Mouse (Mus musculus): ENCODE measurements around the gene Map3k7. TPM values are rescaled to one million over a fixed set of nuclear protein-coding genes. Genes with fewer than 3 reads are reported as not detected.

Map3k7 gene
- polyA plus RNA-seq, 1 experiment from 2014 or later = 34.7 TPM

- H3K4me1 ChIP-seq (ENCODE audit: control insufficient read depth, insufficient read depth, low read length) = no peaks in the 10 kb centered on the region
- no peak overlapping the region for H3K27ac ChIP-seq (ENCODE audit: low read length)
- no peaks in the 10 kb centered on the region for H3K27me3 ChIP-seq (ENCODE audit: control insufficient read depth, insufficient read depth, low read length)
- no peak for ATAC-seq (ENCODE audit: insufficient number of reproducible peaks, insufficient read depth, low FRiP score, low read depth)
- no peak overlapping the region for H3K4me3 ChIP-seq (ENCODE audit: low read depth, low read length)
- H3K36me3 ChIP-seq (ENCODE audit: control insufficient read depth, insufficient read depth, low read length) = 0 out of 2 replicates have a peak, but pooled peaks cover under 1% of the 10 kb centered on the region
- H3K4me2 ChIP-seq (replicated peaks; ENCODE audit: low read depth, low read length) = no peak overlapping the region
- H3K9ac ChIP-seq (replicated peaks; ENCODE audit: low read depth, low read length) = no peak overlapping the region
- 84% methylated on average over 1 of the region's 1 CpGs for WGBS
- H3K9me3 ChIP-seq (ENCODE audit: control insufficient read depth, low read depth, low read length) = no peaks in the 10 kb centered on the region
Observed at GRCm38 (mm10) chr4:31971437-31971836, 7.5 kb downstream of the Map3k7 start.

DNA sequence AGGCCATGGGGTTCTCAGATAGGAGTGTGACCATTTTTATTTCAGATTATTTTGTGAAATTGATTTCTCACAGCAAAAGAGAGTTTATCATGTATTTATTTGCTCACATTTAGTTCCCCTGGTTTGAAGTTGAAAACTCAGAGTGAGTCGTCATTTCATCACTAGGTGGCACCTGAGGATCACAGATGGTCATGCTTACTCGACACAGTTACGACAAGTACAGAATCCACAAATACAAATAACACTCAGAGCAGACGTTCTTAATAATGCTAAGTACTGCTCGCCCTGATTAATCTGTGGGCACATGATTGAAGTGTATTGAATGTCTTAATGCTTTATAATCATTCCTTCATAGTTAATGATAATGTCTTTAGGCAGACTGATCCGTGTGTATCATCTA is 8.3 kb downstream of the Map3k7 start:
- no peaks in the 10 kb centered on the region for H3K27me3 ChIP-seq (ENCODE audit: control insufficient read depth, insufficient read depth, low read length)
- ATAC-seq (ENCODE audit: insufficient number of reproducible peaks, insufficient read depth, low FRiP score, low read depth) = no peak
- peaks cover 7% of the 10 kb centered on the region; the same call in 1 of the 2 replicates for H3K36me3 ChIP-seq (ENCODE audit: control insufficient read depth, insufficient read depth, low read length)
- H3K27ac ChIP-seq (ENCODE audit: low read length) = no peak overlapping the region
- WGBS = 56% methylated on average over 6 of the region's 6 CpGs
- H3K9me3 ChIP-seq (ENCODE audit: control insufficient read depth, low read depth, low read length) = no peaks in the 10 kb centered on the region
- H3K4me1 ChIP-seq (ENCODE audit: control insufficient read depth, insufficient read depth, low read length) = no peaks in the 10 kb centered on the region
- H3K9ac ChIP-seq (replicated peaks; ENCODE audit: low read depth, low read length) = no peak overlapping the region
- H3K4me2 ChIP-seq (replicated peaks; ENCODE audit: low read depth, low read length) = no peak overlapping the region
- H3K4me3 ChIP-seq (ENCODE audit: low read depth, low read length) = no peak overlapping the region

DNA sequence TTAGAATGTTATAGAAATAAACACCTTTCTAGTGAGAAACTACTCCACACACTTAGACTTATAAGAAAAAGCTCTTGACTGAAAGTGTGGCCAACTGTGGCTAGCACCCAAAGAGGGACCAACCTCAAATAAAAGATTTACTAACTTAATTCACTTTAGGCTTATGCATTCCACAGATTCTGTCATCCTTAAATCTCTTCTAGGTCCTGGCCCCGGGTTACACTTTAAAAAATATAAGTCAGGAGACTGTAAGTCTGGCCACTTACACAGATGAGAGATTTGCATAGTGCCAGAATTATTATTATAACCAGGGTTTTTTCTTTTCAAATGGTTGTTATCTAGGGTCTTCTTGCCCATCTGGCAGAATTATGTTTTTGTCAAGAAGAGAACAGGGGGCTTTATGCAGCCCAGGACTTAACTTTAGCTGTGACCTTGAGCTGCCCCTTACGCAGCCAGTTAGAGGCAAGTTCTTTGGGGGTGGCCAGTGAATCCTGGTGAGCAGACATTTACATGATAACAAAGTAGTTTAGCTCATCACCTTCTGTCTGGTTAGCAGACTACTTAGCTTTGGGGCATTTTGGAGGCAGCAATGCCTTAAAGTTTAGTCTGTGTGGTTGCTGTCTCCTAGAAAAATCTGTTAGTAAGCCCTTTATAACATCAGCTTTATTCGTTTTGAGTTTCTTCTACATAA is 11.5 kb downstream of the Map3k7 start:
- Histone ChIP-seq H3K9ac (replicated peaks; ENCODE audit: low read depth, low read length) (no peak overlapping the region), H3K27me3 (ENCODE audit: control insufficient read depth, insufficient read depth, low read length) (no peaks in the 10 kb centered on the region), H3K36me3 (ENCODE audit: control insufficient read depth, insufficient read depth, low read length) (peaks cover 17% of the 10 kb centered on the region), H3K4me3 (ENCODE audit: low read depth, low read length) (no peak overlapping the region), H3K4me1 (ENCODE audit: control insufficient read depth, insufficient read depth, low read length) (no peaks in the 10 kb centered on the region), H3K9me3 (ENCODE audit: control insufficient read depth, low read depth, low read length) (no peaks in the 10 kb centered on the region), H3K4me2 (replicated peaks; ENCODE audit: low read depth, low read length) (no peak overlapping the region), H3K27ac (ENCODE audit: low read length) (no peak overlapping the region)
- 66% methylated on average over 3 of the region's 3 CpGs for WGBS
- ATAC-seq (ENCODE audit: insufficient number of reproducible peaks, insufficient read depth, low FRiP score, low read depth) = no peak

DNA sequence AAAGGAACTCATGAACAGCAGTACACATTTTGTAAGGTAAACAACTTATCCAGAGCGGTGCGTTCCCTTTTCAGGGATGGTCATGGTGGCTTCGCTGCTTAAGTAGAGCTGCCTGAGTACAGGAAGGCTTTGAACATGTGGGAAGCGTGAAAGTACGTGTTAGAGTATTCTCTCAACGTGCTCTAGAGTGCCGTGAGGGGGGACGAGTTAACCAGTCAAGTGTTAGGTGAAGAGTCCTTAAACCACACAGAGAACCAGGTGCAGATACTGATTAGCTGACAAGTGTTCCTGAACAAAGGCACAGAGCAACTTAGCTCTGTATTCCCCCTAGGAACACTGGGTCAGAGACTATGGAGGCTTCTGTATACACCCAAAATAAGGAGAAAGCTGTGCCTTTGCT is 18.0 kb downstream of the Map3k7 start:
- H3K27me3 ChIP-seq (ENCODE audit: control insufficient read depth, insufficient read depth, low read length) = no peaks in the 10 kb centered on the region
- H3K4me2 ChIP-seq (replicated peaks; ENCODE audit: low read depth, low read length) = no peak overlapping the region
- ATAC-seq (ENCODE audit: insufficient number of reproducible peaks, insufficient read depth, low FRiP score, low read depth) = no peak
- H3K9me3 ChIP-seq (ENCODE audit: control insufficient read depth, low read depth, low read length) = no peaks in the 10 kb centered on the region
- H3K27ac ChIP-seq (ENCODE audit: low read length) = no peak overlapping the region
- no peak overlapping the region for H3K9ac ChIP-seq (replicated peaks; ENCODE audit: low read depth, low read length)
- no peaks in the 10 kb centered on the region for H3K4me1 ChIP-seq (ENCODE audit: control insufficient read depth, insufficient read depth, low read length)
- 94% methylated on average over 8 of the region's 8 CpGs for WGBS
- peaks cover 29% of the 10 kb centered on the region for H3K36me3 ChIP-seq (ENCODE audit: control insufficient read depth, insufficient read depth, low read length)
- no peak overlapping the region for H3K4me3 ChIP-seq (ENCODE audit: low read depth, low read length)

DNA sequence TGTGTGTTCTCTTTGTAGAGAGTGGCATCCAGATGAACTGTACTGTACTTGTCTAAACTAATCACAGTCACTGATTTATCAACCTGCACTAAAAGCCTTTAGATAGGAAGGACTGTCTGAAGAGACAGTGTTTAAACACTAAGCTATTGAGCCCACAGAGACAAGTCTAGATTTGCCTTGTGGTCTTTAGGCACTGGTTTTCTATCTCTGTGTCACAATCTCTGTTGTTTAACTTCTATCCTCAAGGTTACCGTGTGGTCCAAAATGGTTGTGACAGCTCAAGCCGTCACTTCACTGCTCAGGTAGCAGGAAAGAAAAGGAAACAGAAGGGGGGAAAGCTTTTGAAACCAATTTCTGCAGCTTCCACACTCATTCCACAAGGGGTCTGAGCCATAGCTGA is 29.5 kb downstream of the Map3k7 start:
- H3K36me3 ChIP-seq (ENCODE audit: control insufficient read depth, insufficient read depth, low read length) = peaks cover 38% of the 10 kb centered on the region
- ATAC-seq (ENCODE audit: insufficient number of reproducible peaks, insufficient read depth, low FRiP score, low read depth) = no peak
- no peak overlapping the region for H3K4me3 ChIP-seq (ENCODE audit: low read depth, low read length)
- no peaks in the 10 kb centered on the region for H3K4me1 ChIP-seq (ENCODE audit: control insufficient read depth, insufficient read depth, low read length)
- no peak overlapping the region for H3K4me2 ChIP-seq (replicated peaks; ENCODE audit: low read depth, low read length)
- H3K27me3 ChIP-seq (ENCODE audit: control insufficient read depth, insufficient read depth, low read length) = no peaks in the 10 kb centered on the region
- H3K27ac ChIP-seq (ENCODE audit: low read length) = no peak overlapping the region
- H3K9ac ChIP-seq (replicated peaks; ENCODE audit: low read depth, low read length) = no peak overlapping the region
- H3K9me3 ChIP-seq (ENCODE audit: control insufficient read depth, low read depth, low read length) = no peaks in the 10 kb centered on the region
- 65% methylated on average over 2 of the region's 2 CpGs for WGBS

DNA sequence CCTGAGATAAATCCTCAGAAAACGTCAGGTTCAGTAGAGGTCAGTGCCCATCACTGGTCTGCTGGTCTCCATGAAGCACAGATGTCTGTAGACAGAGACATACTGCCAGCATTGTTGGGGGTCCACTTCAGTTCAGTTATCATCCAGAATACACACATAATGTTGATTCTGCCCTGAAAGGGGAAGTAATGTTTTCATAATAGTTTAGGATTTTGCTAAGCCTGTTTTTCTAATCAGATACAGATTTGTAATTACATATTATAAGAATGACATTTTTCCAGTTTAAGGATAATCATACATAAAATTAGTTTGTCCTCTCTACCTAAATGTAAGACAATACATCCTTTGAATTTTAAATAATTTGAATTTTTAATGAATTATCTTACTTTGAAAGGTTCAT is 30.0 kb downstream of the Map3k7 start:
- no peak overlapping the region for H3K9ac ChIP-seq (replicated peaks; ENCODE audit: low read depth, low read length)
- no peak overlapping the region for H3K27ac ChIP-seq (ENCODE audit: low read length)
- peaks cover 39% of the 10 kb centered on the region for H3K36me3 ChIP-seq (ENCODE audit: control insufficient read depth, insufficient read depth, low read length)
- no peaks in the 10 kb centered on the region for H3K27me3 ChIP-seq (ENCODE audit: control insufficient read depth, insufficient read depth, low read length)
- ATAC-seq (ENCODE audit: insufficient number of reproducible peaks, insufficient read depth, low FRiP score, low read depth) = no peak
- no peaks in the 10 kb centered on the region for H3K9me3 ChIP-seq (ENCODE audit: control insufficient read depth, low read depth, low read length)
- H3K4me1 ChIP-seq (ENCODE audit: control insufficient read depth, insufficient read depth, low read length) = no peaks in the 10 kb centered on the region
- WGBS = 26% methylated on average over 1 of the region's 1 CpGs
- no peak overlapping the region for H3K4me3 ChIP-seq (ENCODE audit: low read depth, low read length)
- no peak overlapping the region for H3K4me2 ChIP-seq (replicated peaks; ENCODE audit: low read depth, low read length)

DNA sequence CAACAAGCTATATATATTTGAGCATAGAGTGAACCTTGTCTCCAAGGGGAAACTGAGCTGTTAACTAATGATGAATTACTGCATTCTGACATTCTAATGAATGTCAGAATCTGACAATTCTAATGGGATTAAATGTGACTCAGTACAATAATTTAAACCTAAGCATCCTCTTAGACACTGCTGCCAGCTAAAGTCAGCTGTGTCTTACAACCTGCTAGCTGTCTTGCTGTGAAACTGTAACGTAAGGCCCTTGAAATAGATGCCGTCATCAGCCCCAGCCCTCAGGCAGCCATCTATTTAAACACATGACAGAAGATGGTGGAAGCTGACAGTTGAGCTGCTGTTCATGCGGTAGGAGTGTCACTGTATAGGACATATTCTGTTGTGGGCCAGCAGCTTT is 37.6 kb downstream of the Map3k7 start:
- WGBS = 79% methylated on average over 3 of the region's 3 CpGs
- Histone ChIP-seq H3K36me3 (ENCODE audit: control insufficient read depth, insufficient read depth, low read length) (peaks cover 23% of the 10 kb centered on the region), H3K4me2 (replicated peaks; ENCODE audit: low read depth, low read length) (no peak overlapping the region), H3K27ac (ENCODE audit: low read length) (no peak overlapping the region), H3K4me3 (ENCODE audit: low read depth, low read length) (no peak overlapping the region), H3K9me3 (ENCODE audit: control insufficient read depth, low read depth, low read length) (no peaks in the 10 kb centered on the region), H3K4me1 (ENCODE audit: control insufficient read depth, insufficient read depth, low read length) (no peaks in the 10 kb centered on the region), H3K27me3 (ENCODE audit: control insufficient read depth, insufficient read depth, low read length) (no peaks in the 10 kb centered on the region), H3K9ac (replicated peaks; ENCODE audit: low read depth, low read length) (no peak overlapping the region)
- ATAC-seq (ENCODE audit: insufficient number of reproducible peaks, insufficient read depth, low FRiP score, low read depth) = no peak

DNA sequence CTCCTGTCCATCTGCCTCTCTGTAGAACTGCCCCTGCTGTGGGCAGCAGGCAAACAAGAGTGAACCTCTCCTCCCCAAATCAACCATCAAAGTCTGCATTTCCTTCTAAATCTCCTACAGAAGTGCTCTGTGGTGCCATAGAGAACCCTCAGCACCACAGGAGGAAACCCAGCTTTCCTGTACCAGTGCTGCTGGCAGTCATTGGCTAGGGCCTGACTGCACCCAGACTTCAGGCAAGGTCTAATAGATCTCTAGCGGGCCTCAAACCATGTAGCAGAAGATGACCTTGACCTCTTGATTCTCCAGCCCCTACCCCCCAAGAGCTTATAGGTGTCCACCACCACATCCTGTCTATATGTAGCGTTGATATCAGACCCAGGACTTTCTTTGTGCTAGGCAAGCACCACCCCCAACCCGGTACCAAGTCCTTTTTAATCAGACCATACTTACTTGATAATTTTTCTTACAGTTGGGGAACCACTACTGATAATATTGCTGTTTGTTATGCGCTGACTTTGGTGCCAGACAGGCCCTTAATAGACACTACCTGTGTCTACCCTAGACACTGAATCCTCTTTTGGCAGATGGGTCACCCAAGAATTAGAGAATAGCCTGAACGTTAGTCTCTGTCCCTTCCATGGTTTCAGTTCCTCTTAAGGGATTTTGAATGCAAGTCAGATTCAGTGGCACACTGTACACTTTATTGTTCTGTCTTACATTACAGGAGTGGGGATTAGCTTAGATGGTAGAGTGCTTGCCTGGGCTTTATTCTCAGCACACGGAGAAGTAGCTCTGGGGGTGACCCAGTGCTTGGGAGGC is 41.1 kb downstream of the Map3k7 start:
- Histone ChIP-seq H3K4me3 (ENCODE audit: low read depth, low read length) (no peak overlapping the region), H3K9me3 (ENCODE audit: control insufficient read depth, low read depth, low read length) (no peaks in the 10 kb centered on the region), H3K27me3 (ENCODE audit: control insufficient read depth, insufficient read depth, low read length) (no peaks in the 10 kb centered on the region), H3K27ac (ENCODE audit: low read length) (no peak overlapping the region), H3K4me2 (replicated peaks; ENCODE audit: low read depth, low read length) (no peak overlapping the region), H3K36me3 (ENCODE audit: control insufficient read depth, insufficient read depth, low read length) (peaks cover 22% of the 10 kb centered on the region; the same call in 1 of the 2 replicates), H3K4me1 (ENCODE audit: control insufficient read depth, insufficient read depth, low read length) (no peaks in the 10 kb centered on the region), H3K9ac (replicated peaks; ENCODE audit: low read depth, low read length) (no peak overlapping the region)
- 92% methylated on average over 6 of the region's 6 CpGs for WGBS
- no peak for ATAC-seq (ENCODE audit: insufficient number of reproducible peaks, insufficient read depth, low FRiP score, low read depth)

All from stomach, embryonic 14.5 days (tissue).